23 mouse cellular contexts compared by ENCODE assay signal in genomic region chr11:33332137-33332536, GRCm38 (mm10). TPM values are rescaled to one million over a fixed set of nuclear protein-coding genes. Genes with fewer than 3 reads are reported as not detected.
A peak's percentile ranks its signal among the peaks of the same experiment; 100 is the strongest.
DNase-seq lines count a peak whose midpoint lies in the region; ATAC-seq and TF ChIP-seq lines count a peak whose summit lies in the region.
"Had no signal": no experiment of that assay in that cellular context is flagged by ENCODE, and none has a peak within 500 bp of the region (broad histone marks: within the 10 kb centered on the region; RNA-seq: fewer than 3 reads in every experiment).

No protein-coding gene starts in this region.

- no peaks in the 10 kb centered on the region for H3K9me3 ChIP-seq in forebrain, embryonic 14.5 days (replicated peaks; ENCODE audit: control insufficient read depth, low read length)
- H3K9me3 ChIP-seq in forebrain, postnatal 0 days (ENCODE audit: low read length) = no peaks in the 10 kb centered on the region
- no peaks in the 10 kb centered on the region for H3K9me3 ChIP-seq in neural tube, embryonic 13.5 days
- H3K9me3 ChIP-seq: embryonic facial prominence, embryonic 15.5 days; forebrain, embryonic 10.5 days; heart, embryonic 13.5 days; hindbrain, embryonic 12.5 days had no signal

- ATAC-seq in forebrain, embryonic 14.5 days = no peak
- no peak for ATAC-seq in forebrain, postnatal 0 days
- ATAC-seq in neural tube, embryonic 13.5 days (ENCODE audit: low read depth) = no peak; the same call in 1 of the 2 replicates
- ATAC-seq: hindbrain, embryonic 16.5 days; inflammation-experienced regulatory T-cells, adult 6 months had no signal

- H3K9ac ChIP-seq in forebrain, embryonic 14.5 days (ENCODE audit: low read length) = no peak overlapping the region
- no peak overlapping the region for H3K9ac ChIP-seq in forebrain, postnatal 0 days
- no peak overlapping the region for H3K9ac ChIP-seq in neural tube, embryonic 13.5 days
- H3K9ac ChIP-seq: embryonic facial prominence, embryonic 15.5 days; heart, embryonic 13.5 days; hindbrain, embryonic 12.5 days had no signal

- H3K4me2 ChIP-seq in forebrain, embryonic 14.5 days (ENCODE audit: low read length) = no peak overlapping the region
- H3K4me2 ChIP-seq in forebrain, postnatal 0 days (ENCODE audit: low read depth) = no peak overlapping the region
- H3K4me2 ChIP-seq in neural tube, embryonic 13.5 days = no peak overlapping the region
- H3K4me2 ChIP-seq: embryonic facial prominence, embryonic 15.5 days; heart, embryonic 13.5 days; hindbrain, embryonic 12.5 days had no signal

- no peak for TF ChIP-seq CTCF in forebrain, postnatal 0 days (IDR thresholded peaks at IDR 0.05; ENCODE audit: low read depth)

- H3K4me1 ChIP-seq in forebrain, embryonic 14.5 days (ENCODE audit: control insufficient read depth, insufficient read depth, low read length) = no peaks in the 10 kb centered on the region
- H3K4me1 ChIP-seq in forebrain, postnatal 0 days (ENCODE audit: insufficient read depth) = no peaks in the 10 kb centered on the region
- peaks cover 13% of the 10 kb centered on the region for H3K4me1 ChIP-seq in neural tube, embryonic 13.5 days (replicated peaks)
- H3K4me1 ChIP-seq: embryonic facial prominence, embryonic 15.5 days had no signal

- 13% methylated on average over 5 of the region's 5 CpGs for WGBS in forebrain, embryonic 14.5 days
- WGBS in forebrain, postnatal 0 days = 18% methylated on average over 5 of the region's 5 CpGs
- 50% methylated on average over 5 of the region's 5 CpGs for WGBS in neural tube, embryonic 13.5 days

- peak; percentile 22 for DNase-seq in forebrain, embryonic 14.5 days (ENCODE audit: low spot score)
- DNase-seq in forebrain, postnatal 0 days = no peak
- no peak for DNase-seq in neural tube, embryonic 10.5 days (ENCODE audit: extremely low spot score, low spot score)
- DNase-seq in retina, postnatal 1 day = peak; percentile 75
- DNase-seq in kidney, adult 11 months = no peak
- DNase-seq: adrenal gland, adult 8-10 months; adrenal gland, postnatal 36 days; cerebellum, adult 11 months; cerebellum, adult 8-10 months; cerebellum, postnatal 14 days; gastrocnemius, adult 2 months; gastrocnemius, postnatal 25 days; heart, postnatal 4 days had no signal

- H3K27ac ChIP-seq in forebrain, embryonic 14.5 days (ENCODE audit: low read depth, low read length) = no peak overlapping the region
- no peak overlapping the region for H3K27ac ChIP-seq in forebrain, postnatal 0 days (ENCODE audit: low read depth, low read length)
- peak overlapping the region; percentile 52; the same call in 1 of the 2 replicates for H3K27ac ChIP-seq in neural tube, embryonic 13.5 days (replicated peaks)
- H3K27ac ChIP-seq: embryonic facial prominence, embryonic 15.5 days; forebrain, embryonic 10.5 days; gastrocnemius, adult 2 months; heart, embryonic 13.5 days; hindbrain, embryonic 12.5 days had no signal

- no peaks in the 10 kb centered on the region for H3K36me3 ChIP-seq in forebrain, embryonic 14.5 days (ENCODE audit: control insufficient read depth, insufficient read depth, low read length)
- H3K36me3 ChIP-seq in forebrain, postnatal 0 days (ENCODE audit: insufficient read depth) = no peaks in the 10 kb centered on the region
- H3K36me3 ChIP-seq in neural tube, embryonic 13.5 days = no peaks in the 10 kb centered on the region
- H3K36me3 ChIP-seq: embryonic facial prominence, embryonic 15.5 days; forebrain, embryonic 10.5 days; heart, embryonic 13.5 days; hindbrain, embryonic 12.5 days had no signal

- H3K27me3 ChIP-seq in forebrain, embryonic 14.5 days (replicated peaks; ENCODE audit: control insufficient read depth, insufficient read depth, low read length) = no peaks in the 10 kb centered on the region
- no peaks in the 10 kb centered on the region for H3K27me3 ChIP-seq in forebrain, postnatal 0 days (ENCODE audit: insufficient read depth, low read length)
- H3K27me3 ChIP-seq in neural tube, embryonic 13.5 days = no peaks in the 10 kb centered on the region
- H3K27me3 ChIP-seq: embryonic facial prominence, embryonic 15.5 days; heart, embryonic 13.5 days; hindbrain, embryonic 12.5 days had no signal

- no peak overlapping the region for H3K4me3 ChIP-seq in forebrain, embryonic 14.5 days (ENCODE audit: low read depth, low read length)
- no peak overlapping the region for H3K4me3 ChIP-seq in forebrain, postnatal 0 days (ENCODE audit: low read depth, low read length)
- no peak overlapping the region for H3K4me3 ChIP-seq in neural tube, embryonic 13.5 days
- H3K4me3 ChIP-seq: embryonic facial prominence, embryonic 15.5 days; erythroblast, embryonic 14.5 days; forebrain, embryonic 10.5 days; gastrocnemius, adult 2 months; heart, embryonic 13.5 days; hindbrain, embryonic 12.5 days had no signal

RNA-seq across cellular contexts. Expression of gene Gm12117, which starts 55.6 kb away (rescaled TPM):
- polyA plus RNA-seq in forebrain, embryonic 14.5 days (2014; fragmentation: Nextera tagmentation; extraction: Ambion mirVana) = not detected in 2 replicates
- total RNA-seq in forebrain, postnatal 0 days (2014; rRNA removed) = 0.85 and 3.9 TPM in 2 replicates
- polyA plus RNA-seq in forebrain, postnatal 0 days (2015; fragmentation: Nextera tagmentation; extraction: Ambion mirVana) = not detected in 2 replicates
- polyA plus RNA-seq in neural tube, embryonic 13.5 days (2015; fragmentation: Nextera tagmentation; extraction: Ambion mirVana) = not detected in 2 replicates
- total RNA-seq: adrenal gland, adult 8-10 months; adrenal gland, postnatal 36 days; common myeloid progenitor, adult 5-6 weeks; gastrocnemius, adult 2 months; gastrocnemius, postnatal 25 days had no signal
- polyA plus RNA-seq: embryonic facial prominence, embryonic 15.5 days; erythroblast, embryonic 14.5 days; forebrain, embryonic 10.5 days; heart, embryonic 13.5 days; heart, postnatal 0 days; hindbrain, embryonic 12.5 days; hindbrain, embryonic 16.5 days; inflammation-experienced regulatory T-cells, adult 6 months had no signal

Comparison
In these comparisons a context has a peak if more than half of its experiments do, and no peak if none do; other contexts are left out.
1. DNase-seq: peak in forebrain, embryonic 14.5 days (single experiment) and retina, postnatal 1 day (single experiment); none in forebrain, postnatal 0 days (single experiment), neural tube, embryonic 10.5 days (single experiment) and kidney, adult 11 months (single experiment).